Comparison of ENCODE assay signal across 19 mouse cellular contexts in the genomic region with DNA sequence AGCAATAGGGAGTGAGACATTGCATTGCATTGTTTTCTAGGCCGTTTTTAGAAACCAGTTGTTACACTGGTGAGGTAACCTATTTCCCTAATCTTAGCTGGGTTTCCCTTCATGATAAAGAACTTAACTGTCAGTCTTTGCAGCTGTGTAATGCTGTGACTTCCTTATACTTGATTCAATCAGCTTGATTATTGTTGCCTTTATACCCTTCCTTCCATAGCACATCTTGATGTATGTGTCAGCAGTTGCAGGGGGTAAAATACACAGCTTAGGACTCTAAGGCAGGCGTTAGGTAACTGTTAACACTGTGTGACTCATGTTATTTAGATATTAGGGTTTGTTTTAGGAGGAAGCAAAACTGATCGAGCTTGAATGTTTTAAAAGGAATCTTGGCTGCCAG. TPM values are rescaled to one million over a fixed set of nuclear protein-coding genes. Genes with fewer than 3 reads are reported as not detected.
A peak's percentile ranks its signal among the peaks of the same experiment; 100 is the strongest.
DNase-seq lines count a peak whose midpoint lies in the region; ATAC-seq and TF ChIP-seq lines count a peak whose summit lies in the region.
"Had no signal": no experiment of that assay in that cellular context is flagged by ENCODE, and none has a peak within 500 bp of the region (broad histone marks: within the 10 kb centered on the region; RNA-seq: fewer than 3 reads in every experiment).

No protein-coding gene starts in this region.

- 0 out of 2 replicates have a peak overlapping the region, but pooled peaks have one; percentile 16 for H3K27ac ChIP-seq in heart, embryonic 12.5 days (ENCODE audit: poor library complexity, severe bottlenecking)
- no peak overlapping the region for H3K27ac ChIP-seq in heart, embryonic 11.5 days (ENCODE audit: low read depth, low read length)
- no peak overlapping the region for H3K27ac ChIP-seq in stomach, postnatal 0 days (replicated peaks)
- no peak overlapping the region for H3K27ac ChIP-seq in midbrain, embryonic 16.5 days (ENCODE audit: low read length)
- no peak overlapping the region for H3K27ac ChIP-seq in left cerebral cortex, adult 2 months
- H3K27ac ChIP-seq in layer of hippocampus, adult 2 months, result no peak overlapping the region
- H3K27ac ChIP-seq: forebrain, embryonic 12.5 days; liver, embryonic 15.5 days; neural tube, embryonic 13.5 days had no signal

- POLR2A ChIA-PET in Patski (lab: Charles Lee), result interaction anchor here (0.6 kb wide), 1 partner anchor 22 kb away, joined by 3 read pairs; no protein-coding TSS in a partner anchor

- peaks cover 3% of the 10 kb centered on the region for H3K9me3 ChIP-seq in heart, embryonic 12.5 days (replicated peaks)
- H3K9me3 ChIP-seq in heart, embryonic 11.5 days (replicated peaks; ENCODE audit: control insufficient read depth, low read length), result 0 out of 2 replicates have a peak, but pooled peaks cover 4% of the 10 kb centered on the region
- no peaks in the 10 kb centered on the region for H3K9me3 ChIP-seq in stomach, postnatal 0 days (ENCODE audit: control insufficient read depth, low read length)
- no peaks in the 10 kb centered on the region for H3K9me3 ChIP-seq in midbrain, embryonic 16.5 days (replicated peaks; ENCODE audit: control insufficient read depth, low read length, poor library complexity, severe bottlenecking)
- H3K9me3 ChIP-seq: liver, embryonic 15.5 days; neural tube, embryonic 13.5 days had no signal

- H3K9ac ChIP-seq in heart, embryonic 12.5 days, result no peak overlapping the region
- no peak overlapping the region for H3K9ac ChIP-seq in heart, embryonic 11.5 days (ENCODE audit: low read depth, low read length)
- H3K9ac ChIP-seq in stomach, postnatal 0 days (ENCODE audit: low read length), result no peak overlapping the region
- no peak overlapping the region for H3K9ac ChIP-seq in midbrain, embryonic 16.5 days (ENCODE audit: low read depth, low read length)
- H3K9ac ChIP-seq: forebrain, embryonic 12.5 days; liver, embryonic 15.5 days; neural tube, embryonic 13.5 days had no signal

- CTCF ChIA-PET in Patski (lab: Charles Lee), result interaction anchor here (1.1 to 1.3 kb wide), 2 partner anchors 15 to 16 kb away, joined by 3 read pairs; no protein-coding TSS in a partner anchor

- 44% methylated on average over 3 of the region's 3 CpGs for whole genome bisulfite sequencing in heart, embryonic 12.5 days
- 58% methylated on average over 3 of the region's 3 CpGs for WGBS in heart, embryonic 11.5 days (ENCODE audit: insufficient replicate concordance)
- WGBS in stomach, postnatal 0 days, result 38% methylated on average over 3 of the region's 3 CpGs
- WGBS in midbrain, embryonic 16.5 days, result 80% methylated on average over 3 of the region's 3 CpGs

- in situ Hi-C loops in Patski (cut with MboI; ENCODE audit: low pct_unique_long_range_greater_than_20kb), result no loop called here

- TF ChIP-seq CTCF in Patski (IDR thresholded peaks at IDR 0.05), result no peak
- TF ChIP-seq CTCF in stomach, postnatal 0 days (IDR thresholded peaks at IDR 0.05; ENCODE audit: low read depth), result no peak
- no peak for TF ChIP-seq CTCF in left cerebral cortex, adult 2 months (IDR thresholded peaks at IDR 0.05)
- no peak for TF ChIP-seq CTCF in layer of hippocampus, adult 2 months (conservative IDR thresholded peaks at IDR 0.05)

- H3K4me2 ChIP-seq in heart, embryonic 12.5 days, result no peak overlapping the region
- no peak overlapping the region for H3K4me2 ChIP-seq in heart, embryonic 11.5 days
- H3K4me2 ChIP-seq in stomach, postnatal 0 days (replicated peaks; ENCODE audit: low read depth), result no peak overlapping the region
- H3K4me2 ChIP-seq in midbrain, embryonic 16.5 days (ENCODE audit: low read length), result no peak overlapping the region
- H3K4me2 ChIP-seq: forebrain, embryonic 12.5 days; liver, embryonic 15.5 days; neural tube, embryonic 13.5 days had no signal

- DNase-seq in Patski (ENCODE audit: low read depth, low spot score), result no peak
- no peak for DNase-seq in stomach, postnatal 0 days (ENCODE audit: low spot score)
- DNase-seq in left cerebral cortex, adult 2 months (ENCODE audit: extremely low spot score in 1 of 2, low spot score in 2 of 2), result no peak
- no peak for DNase-seq in layer of hippocampus, adult 2 months (ENCODE audit: low spot score in 2 of 2)
- DNase-seq: adrenal gland, postnatal 25 days; cerebellum, adult 11-12 months; cerebellum, postnatal 25 days; kidney, adult 11 months; thymus, postnatal 36 days had no signal

- TF ChIP-seq EP300 in stomach, postnatal 0 days (optimal IDR thresholded peaks at IDR 0.05), result no peak

- H3K4me1 ChIP-seq in heart, embryonic 12.5 days (replicated peaks), result peaks cover 5% of the 10 kb centered on the region; the same call in 1 of the 2 replicates
- H3K4me1 ChIP-seq in heart, embryonic 11.5 days (ENCODE audit: control insufficient read depth, insufficient read depth, low read length), result no peaks in the 10 kb centered on the region
- H3K4me1 ChIP-seq in stomach, postnatal 0 days (replicated peaks; ENCODE audit: control insufficient read depth, insufficient read depth), result no peaks in the 10 kb centered on the region
- H3K4me1 ChIP-seq in midbrain, embryonic 16.5 days (ENCODE audit: control insufficient read depth, insufficient read depth, low read length), result no peaks in the 10 kb centered on the region
- H3K4me1 ChIP-seq: forebrain, embryonic 12.5 days; liver, embryonic 15.5 days; neural tube, embryonic 13.5 days had no signal

- ATAC-seq in heart, embryonic 12.5 days (ENCODE audit: insufficient number of reproducible peaks, low FRiP score), result no peak
- no peak for ATAC-seq in heart, embryonic 11.5 days (replicated peaks; ENCODE audit: insufficient number of reproducible peaks, low FRiP score, low TSS enrichment)
- peak; percentile 57 for ATAC-seq in Patski
- peak; percentile 70 for ATAC-seq in megakaryocyte, adult 5-6 weeks (ENCODE audit: poor library complexity, severe bottlenecking)
- peak; percentile 88 for ATAC-seq in stomach, postnatal 0 days (ENCODE audit: low FRiP score, low TSS enrichment)
- ATAC-seq in midbrain, embryonic 16.5 days, result no peak
- ATAC-seq: activated CD4-positive, CD25-positive, alpha-beta regulatory T cell, adult 4 months; lung, postnatal 0 days had no signal

- intact Hi-C loops in left cerebral cortex, adult 2 months (cut with DNase I), result no loop called here

- no peak overlapping the region for H3K4me3 ChIP-seq in heart, embryonic 12.5 days
- H3K4me3 ChIP-seq in heart, embryonic 11.5 days (ENCODE audit: low read depth, low read length), result no peak overlapping the region
- H3K4me3 ChIP-seq in stomach, postnatal 0 days (ENCODE audit: low read depth, low read length), result no peak overlapping the region
- H3K4me3 ChIP-seq in midbrain, embryonic 16.5 days (ENCODE audit: low read depth, low read length), result no peak overlapping the region
- H3K4me3 ChIP-seq in left cerebral cortex, adult 2 months, result no peak overlapping the region
- no peak overlapping the region for H3K4me3 ChIP-seq in layer of hippocampus, adult 2 months
- H3K4me3 ChIP-seq: forebrain, embryonic 12.5 days; liver, embryonic 15.5 days; neural tube, embryonic 13.5 days had no signal

- H3K36me3 ChIP-seq in heart, embryonic 12.5 days, result peaks cover 68% of the 10 kb centered on the region
- H3K36me3 ChIP-seq in heart, embryonic 11.5 days (ENCODE audit: control insufficient read depth, insufficient read depth, low read length), result peaks cover 21% of the 10 kb centered on the region
- H3K36me3 ChIP-seq in stomach, postnatal 0 days (ENCODE audit: control insufficient read depth, insufficient read depth, low read length), result peaks cover 3% of the 10 kb centered on the region; the same call in 1 of the 2 replicates
- peaks cover 23% of the 10 kb centered on the region for H3K36me3 ChIP-seq in midbrain, embryonic 16.5 days (ENCODE audit: control insufficient read depth, insufficient read depth, low read length)

- H3K27me3 ChIP-seq in heart, embryonic 12.5 days (replicated peaks), result no peaks in the 10 kb centered on the region
- no peaks in the 10 kb centered on the region for H3K27me3 ChIP-seq in heart, embryonic 11.5 days (ENCODE audit: control insufficient read depth, insufficient read depth, low read length)
- no peaks in the 10 kb centered on the region for H3K27me3 ChIP-seq in Patski
- H3K27me3 ChIP-seq in stomach, postnatal 0 days (ENCODE audit: control insufficient read depth, insufficient read depth, low read length), result no peaks in the 10 kb centered on the region
- H3K27me3 ChIP-seq in midbrain, embryonic 16.5 days (ENCODE audit: control insufficient read depth, insufficient read depth, low read depth, low read length), result no peaks in the 10 kb centered on the region
- H3K27me3 ChIP-seq: CH12.LX; forebrain, embryonic 12.5 days; liver, embryonic 15.5 days; neural tube, embryonic 13.5 days had no signal

RNA-seq across cellular contexts. Expression of a gene that starts 23.6 kb away (rescaled TPM):
- 45.6 and 47.6 TPM in 2 replicates for polyA plus RNA-seq in heart, embryonic 12.5 days (2016; fragmentation: Nextera tagmentation; extraction: Ambion mirVana)
- polyA plus RNA-seq in heart, embryonic 11.5 days (2014; fragmentation: Nextera tagmentation; extraction: Ambion mirVana), result 43.1 and 45.3 TPM in 2 replicates
- polyA plus RNA-seq in Patski (2021), result 58.9 TPM
- total RNA-seq in megakaryocyte, adult 5-6 weeks (2015), result 35.1 and 44.4 TPM in 2 replicates
- total RNA-seq in megakaryocyte, adult 5-6 weeks (2017), result 52.9 and 66.7 TPM in 2 replicates
- polyA plus RNA-seq in stomach, postnatal 0 days (2015; fragmentation: Nextera tagmentation; extraction: Ambion mirVana), result 27.6 and 28.5 TPM in 2 replicates
- polyA plus RNA-seq in midbrain, embryonic 16.5 days (2015; fragmentation: Nextera tagmentation; extraction: Ambion mirVana), result 105 and 115 TPM in 2 replicates
- 10 to 100 TPM; 52.0 to 55.4 TPM for total RNA-seq in left cerebral cortex, adult 2 months (2021)
- total RNA-seq in layer of hippocampus, adult 2 months (2021), result 10 to 100 TPM; 48.6 to 61.8 TPM

RNA-seq across cellular contexts. Expression of a gene that starts 24.3 kb away (rescaled TPM):
- polyA plus RNA-seq in heart, embryonic 12.5 days (2016; fragmentation: Nextera tagmentation; extraction: Ambion mirVana), result 31.4 and 40.8 TPM in 2 replicates
- 16.0 and 21.7 TPM in 2 replicates for polyA plus RNA-seq in heart, embryonic 11.5 days (2014; fragmentation: Nextera tagmentation; extraction: Ambion mirVana)
- polyA plus RNA-seq in Patski (2021), result 46.9 TPM
- 66.0 and 71.4 TPM in 2 replicates for total RNA-seq in megakaryocyte, adult 5-6 weeks (2015)
- 85.7 and 88.5 TPM in 2 replicates for total RNA-seq in megakaryocyte, adult 5-6 weeks (2017)
- polyA plus RNA-seq in stomach, postnatal 0 days (2015; fragmentation: Nextera tagmentation; extraction: Ambion mirVana), result 21.1 and 22.3 TPM in 2 replicates
- polyA plus RNA-seq in midbrain, embryonic 16.5 days (2015; fragmentation: Nextera tagmentation; extraction: Ambion mirVana), result 50.8 and 55.1 TPM in 2 replicates
- total RNA-seq in left cerebral cortex, adult 2 months (2021), result 10 to 100 TPM; 51.6 to 56.5 TPM
- total RNA-seq in layer of hippocampus, adult 2 months (2021), result 10 to 100 TPM; 47.8 to 47.9 TPM

RNA-seq across cellular contexts. Expression of a gene that starts 48.6 kb away (rescaled TPM):
- 98.4 and 107 TPM in 2 replicates for polyA plus RNA-seq in heart, embryonic 12.5 days (2016; fragmentation: Nextera tagmentation; extraction: Ambion mirVana)
- 72.7 and 78.4 TPM in 2 replicates for polyA plus RNA-seq in heart, embryonic 11.5 days (2014; fragmentation: Nextera tagmentation; extraction: Ambion mirVana)
- polyA plus RNA-seq in Patski (2021), result 192 TPM
- total RNA-seq in megakaryocyte, adult 5-6 weeks (2015), result 102 and 119 TPM in 2 replicates
- 134 and 164 TPM in 2 replicates for total RNA-seq in megakaryocyte, adult 5-6 weeks (2017)
- 56.9 and 57.1 TPM in 2 replicates for polyA plus RNA-seq in stomach, postnatal 0 days (2015; fragmentation: Nextera tagmentation; extraction: Ambion mirVana)
- 111 and 116 TPM in 2 replicates for polyA plus RNA-seq in midbrain, embryonic 16.5 days (2015; fragmentation: Nextera tagmentation; extraction: Ambion mirVana)
- 100 to 1,000 TPM; 236 to 257 TPM for total RNA-seq in left cerebral cortex, adult 2 months (2021)
- total RNA-seq in layer of hippocampus, adult 2 months (2021), result 100 to 1,000 TPM; 221 to 224 TPM

Comparison
In these comparisons a context has a peak if more than half of its experiments do, and no peak if none do; other contexts are left out.
1. ATAC-seq: peak in Patski (single experiment), megakaryocyte, adult 5-6 weeks (single experiment) and stomach, postnatal 0 days (single experiment); none in heart, embryonic 12.5 days (single experiment), heart, embryonic 11.5 days (single experiment) and midbrain, embryonic 16.5 days (single experiment).